Mouse (Mus musculus) heart, postnatal 0 days (tissue): Measurements from ENCODE around the gene Xylt1.

ENCODE experiments used
- CTCF ChIP-seq: IDR thresholded peaks from 2 replicates; pipeline ENCODE4 v1.5.1; 2016; ENCODE audit warnings: antibody characterized with exemption, control low read depth, low read depth
- EP300 ChIP-seq: IDR thresholded peaks from 2 replicates; pipeline ENCODE4 v1.6.1; 2016; ENCODE audit warnings: antibody characterized with exemption, low read depth

- TF ChIP-seq CTCF = no peak
- TF ChIP-seq EP300 = no peak
Observed at GRCm38 (mm10) chr7:117558166-117558565, 177.4 kb downstream of the Xylt1 start.
